Mouse (Mus musculus) spleen, postnatal 4 days (tissue): ENCODE measurements around the gene Pitpnc1.
A peak's percentile ranks its signal among the peaks of the same experiment; 100 is the strongest.

Experiments
- DNase-seq, 2 experiments: peaks; one replicate each; pipeline ENCODE4 v3.0.0; 2022; ENCODE audit warnings: low spot score in 2 of 2

Gene Pitpnc1

DNA sequence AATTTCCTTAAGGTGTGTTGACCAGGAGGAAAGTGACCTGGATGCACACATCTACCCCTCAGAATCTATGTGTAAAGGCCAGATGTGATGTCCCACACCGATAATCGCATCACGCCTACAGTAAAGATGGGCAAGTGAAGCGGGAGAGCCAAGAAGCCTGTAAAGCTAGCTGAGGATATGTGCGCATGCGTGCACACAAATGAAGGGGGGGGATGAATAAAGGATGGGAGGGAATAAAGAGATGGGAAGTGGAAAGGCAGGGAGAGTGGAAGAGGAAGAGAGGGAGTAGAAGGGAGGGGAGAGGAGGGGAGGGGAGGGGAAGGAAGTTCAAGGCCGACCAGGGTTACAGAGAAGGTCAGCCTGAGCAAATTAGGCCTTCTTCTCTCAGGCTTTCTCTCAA lies 61.6 kb downstream of the Pitpnc1 start:
- DNase-seq = no peak

DNA sequence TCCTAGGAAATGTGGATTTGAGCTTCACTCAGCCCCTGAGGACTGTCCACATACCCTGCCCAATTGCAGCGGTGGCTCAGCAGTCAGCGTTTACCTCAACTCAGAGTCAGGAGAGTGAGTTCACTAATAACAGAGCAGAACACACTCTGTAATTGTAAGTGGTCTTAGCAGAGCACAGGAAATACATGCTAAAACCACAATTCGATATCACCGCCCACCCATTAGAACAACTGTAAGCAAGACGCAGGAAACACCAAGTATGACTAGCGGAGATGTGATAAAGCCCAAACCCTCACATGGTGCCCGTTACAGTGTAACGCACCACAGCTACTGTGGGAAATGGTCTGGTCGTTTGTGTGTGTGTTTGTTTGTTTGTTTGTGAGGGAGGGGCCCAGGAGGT lies 62.8 kb downstream of the Pitpnc1 start:
- DNase-seq = no peak

DNA sequence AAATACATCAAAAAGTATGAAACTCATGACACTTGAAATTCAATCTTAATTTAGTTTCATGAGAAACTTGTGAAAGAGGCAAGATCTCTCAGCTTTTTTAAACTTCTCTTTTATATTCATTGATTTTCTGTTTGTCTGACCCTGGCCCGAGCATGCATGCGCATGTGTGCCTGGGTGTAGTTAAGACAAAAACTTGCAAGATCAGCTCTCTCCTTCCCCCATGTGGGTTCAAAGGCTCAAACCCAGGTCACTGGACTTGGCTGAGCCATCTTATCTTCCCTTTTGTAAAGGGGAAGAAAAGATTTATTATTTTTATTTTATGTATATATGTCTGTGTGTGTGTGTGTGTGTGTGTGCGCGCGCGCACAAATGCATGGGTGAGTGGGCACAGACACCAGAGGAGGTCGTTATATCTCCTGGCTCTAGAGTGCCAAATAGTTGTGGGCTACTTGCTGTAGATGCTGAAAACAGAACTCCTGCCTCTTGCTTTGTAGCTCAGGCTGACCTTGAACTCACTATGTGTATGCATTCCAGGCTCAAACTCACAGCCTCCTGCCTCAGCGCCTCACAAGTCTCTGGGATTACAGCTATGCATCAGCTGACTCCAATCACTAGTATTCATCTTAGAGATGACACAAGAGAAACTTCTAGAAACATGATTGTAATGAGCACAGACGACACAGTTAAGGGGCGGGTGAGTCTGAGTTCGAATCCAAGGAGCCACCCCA lies 64.7 kb downstream of the Pitpnc1 start:
- no peak for DNase-seq

DNA sequence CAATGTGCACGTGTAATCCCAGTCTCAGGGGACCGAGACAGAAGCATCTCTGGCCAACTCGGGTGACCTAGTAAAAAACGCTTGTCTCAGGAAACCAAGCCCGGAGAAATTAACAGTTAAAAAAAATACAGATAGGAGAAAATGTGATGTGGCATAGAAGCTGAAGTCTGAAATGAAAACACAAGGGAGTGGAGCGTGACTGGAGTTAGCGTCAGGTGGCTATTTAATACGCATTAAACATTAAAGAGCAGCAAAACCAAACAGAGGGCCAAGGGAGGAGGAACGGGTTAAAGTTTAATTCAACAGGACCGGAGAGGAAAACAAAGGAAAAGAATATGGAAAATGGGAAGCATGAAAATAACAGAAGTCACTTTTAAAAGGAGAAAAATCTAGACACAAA lies 67.2 kb downstream of the Pitpnc1 start:
- DNase-seq = no peak

DNA sequence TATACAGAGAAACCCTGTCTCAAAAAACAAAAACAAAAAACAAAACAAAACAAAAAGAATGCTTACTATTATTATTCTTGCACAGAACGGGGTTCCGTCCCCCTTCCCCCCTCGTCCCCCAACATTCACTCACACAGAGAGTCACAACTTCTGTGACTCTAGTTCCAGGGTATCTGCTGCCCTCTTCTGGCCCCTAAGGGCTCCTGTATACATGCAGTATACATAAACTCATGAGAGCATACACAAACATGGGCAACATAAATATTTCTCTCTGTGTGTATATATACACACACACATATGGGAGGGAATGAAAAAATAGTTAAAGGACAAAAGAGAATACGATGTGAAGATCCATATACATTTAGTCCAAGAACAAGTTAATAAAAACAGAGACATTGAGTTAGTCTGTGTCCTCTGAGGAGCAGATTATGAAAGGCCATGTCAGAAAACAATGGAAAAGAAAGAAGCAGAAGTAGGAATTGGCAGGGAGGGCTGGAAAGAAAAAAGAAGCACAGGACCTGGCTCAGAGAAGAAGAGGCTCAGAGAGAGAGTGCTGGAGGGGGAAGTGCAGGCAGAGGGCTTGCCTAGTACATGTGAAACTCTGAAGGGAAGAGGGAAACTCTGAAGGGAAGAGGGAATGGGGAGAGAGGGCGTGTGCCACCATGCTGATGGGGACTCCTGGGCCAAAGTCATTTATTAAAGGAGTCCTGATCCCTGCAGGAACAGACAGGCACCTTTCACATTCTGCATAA lies 68.5 kb downstream of the Pitpnc1 start:
- DNase-seq = no peak

DNA sequence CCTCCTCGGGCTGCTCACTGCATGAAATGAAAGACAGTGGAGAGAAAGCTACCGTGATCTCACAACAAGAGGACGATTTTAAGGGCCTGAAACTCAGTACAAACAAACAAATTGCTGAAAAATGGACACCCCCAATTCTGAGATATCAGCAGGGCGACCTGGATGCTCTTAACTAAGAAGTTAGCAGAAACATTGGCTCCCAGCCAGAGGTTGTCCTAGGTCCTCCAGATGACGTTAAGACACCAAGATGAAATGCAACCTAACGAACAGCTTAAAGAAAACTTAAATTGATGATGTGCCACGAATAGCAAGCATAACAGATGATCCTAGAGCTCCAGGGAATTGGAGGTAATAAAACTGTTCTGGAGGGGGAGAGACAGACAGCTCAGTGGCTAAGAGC lies 69.7 kb downstream of the Pitpnc1 start:
- peak in 1 of 2 experiments; percentile 69 for DNase-seq

DNA sequence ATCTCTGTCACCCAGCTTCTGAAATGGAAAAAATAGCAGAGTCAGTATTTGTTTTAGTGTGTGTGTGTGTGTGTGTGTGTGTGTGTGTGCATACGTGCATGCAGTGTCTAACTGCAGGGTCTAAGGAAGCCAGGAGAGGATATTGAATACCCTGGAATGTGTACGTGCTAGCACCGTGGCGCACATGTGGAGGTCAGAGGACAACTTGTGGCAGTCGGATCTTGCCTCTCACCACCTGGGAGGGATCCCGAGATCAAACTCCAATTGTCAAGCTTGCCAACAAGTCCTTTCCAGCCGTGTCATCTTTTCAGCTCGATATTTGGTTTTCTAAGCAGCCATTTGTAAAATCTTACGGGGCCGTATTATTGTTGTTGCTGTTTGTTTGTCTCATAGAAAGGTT lies 70.5 kb downstream of the Pitpnc1 start:
- DNase-seq = no peak

DNA sequence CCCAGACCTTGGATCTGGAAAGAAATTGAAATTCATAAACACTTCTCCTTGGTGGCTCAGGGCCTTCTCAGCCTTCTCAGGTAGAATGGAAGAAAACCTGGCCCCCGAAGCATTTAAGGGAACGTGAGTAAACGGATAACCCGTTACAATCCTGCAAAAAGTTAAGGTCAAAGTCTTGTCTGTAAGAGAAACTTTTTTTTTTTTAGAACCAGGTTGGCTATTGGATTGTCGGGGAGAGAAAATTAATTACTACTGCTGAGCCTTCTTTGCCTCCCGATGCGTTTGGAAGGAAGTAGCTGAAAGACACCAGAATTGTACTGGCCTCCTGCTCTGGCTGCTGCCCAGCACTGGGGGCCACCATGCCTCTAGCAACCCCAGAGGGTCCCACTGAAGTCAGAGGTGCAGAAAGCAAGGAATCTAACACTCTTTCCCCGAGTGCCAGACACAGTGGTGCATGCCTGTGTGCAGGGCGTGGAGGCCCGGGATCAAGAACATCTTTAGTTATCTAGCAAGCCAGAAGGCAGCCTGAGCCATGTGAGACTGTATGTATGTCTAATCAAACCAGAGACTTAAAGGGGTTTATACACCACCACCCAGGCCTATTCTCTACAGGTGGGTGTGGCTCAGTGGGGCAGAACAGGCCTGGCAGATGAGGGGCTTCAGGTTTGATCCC lies 73.0 kb downstream of the Pitpnc1 start:
- peak; percentile 69 to 78 for DNase-seq

DNA sequence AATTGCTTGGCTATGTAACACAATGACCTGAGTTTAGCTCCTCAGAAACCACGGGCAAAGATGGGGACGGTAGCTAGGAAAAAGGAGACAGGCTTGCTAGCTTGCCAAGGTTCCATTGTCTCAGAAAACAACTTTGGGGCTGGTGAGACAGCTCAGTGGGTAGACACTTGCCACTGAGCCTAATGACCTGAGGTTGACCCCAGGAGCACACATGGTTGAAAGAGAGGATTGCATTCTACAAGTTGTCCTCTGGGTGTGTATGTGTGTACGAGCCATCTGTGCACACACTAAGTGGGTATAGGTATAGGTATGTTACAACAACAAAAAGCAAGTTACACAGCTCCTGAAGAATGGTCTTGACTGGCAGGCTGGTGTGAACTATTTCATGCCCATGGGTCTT lies 76.3 kb downstream of the Pitpnc1 start:
- no peak for DNase-seq

DNA sequence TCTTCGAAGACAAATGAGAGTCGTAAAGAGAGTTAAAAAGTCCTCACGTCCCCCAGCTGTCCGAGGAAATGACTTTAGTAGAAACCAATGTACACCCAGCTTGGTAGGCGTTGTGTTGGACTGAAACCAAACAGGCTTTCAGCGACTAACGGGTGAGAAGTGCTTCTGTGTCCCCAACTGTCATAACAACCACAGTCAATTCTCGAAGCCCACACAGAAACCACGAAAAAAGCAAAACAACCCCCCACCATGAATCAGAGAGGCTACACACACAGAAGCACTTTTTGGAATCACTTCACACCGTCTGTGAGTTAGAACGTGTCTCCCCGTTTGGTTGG lies 76.7 kb downstream of the Pitpnc1 start:
- DNase-seq = no peak

DNA sequence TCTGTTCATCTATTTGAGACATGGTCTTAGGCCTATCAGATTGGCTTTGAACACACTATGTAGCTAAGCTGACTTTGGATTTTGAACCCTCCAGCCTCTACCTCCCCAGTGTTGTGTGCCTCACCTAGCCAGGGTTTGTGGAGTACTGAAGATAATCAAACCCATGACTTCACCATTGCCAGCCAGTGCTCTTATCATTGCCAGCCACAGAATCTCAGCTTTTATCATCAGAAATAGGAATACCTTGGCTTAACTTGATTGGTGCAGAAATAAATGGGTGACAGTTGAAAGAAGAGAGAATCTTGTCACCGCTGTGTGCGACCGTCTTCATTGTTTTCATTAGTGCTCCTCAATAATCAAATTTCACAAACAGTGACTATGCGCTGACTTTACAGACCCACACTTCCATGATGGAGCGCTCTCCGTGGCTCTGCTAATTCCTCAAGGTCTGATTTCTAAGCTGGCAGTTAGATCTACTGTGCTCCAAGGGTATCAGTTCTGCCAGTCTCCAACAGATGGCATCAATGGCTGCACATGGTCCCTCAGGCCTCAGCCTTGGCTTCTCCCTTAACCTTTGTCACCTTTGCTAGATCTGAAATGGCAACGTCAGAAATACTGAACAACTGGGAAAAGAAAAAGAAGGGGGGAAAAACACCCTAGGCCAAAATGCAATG lies 77.2 kb downstream of the Pitpnc1 start:
- DNase-seq = no peak

DNA sequence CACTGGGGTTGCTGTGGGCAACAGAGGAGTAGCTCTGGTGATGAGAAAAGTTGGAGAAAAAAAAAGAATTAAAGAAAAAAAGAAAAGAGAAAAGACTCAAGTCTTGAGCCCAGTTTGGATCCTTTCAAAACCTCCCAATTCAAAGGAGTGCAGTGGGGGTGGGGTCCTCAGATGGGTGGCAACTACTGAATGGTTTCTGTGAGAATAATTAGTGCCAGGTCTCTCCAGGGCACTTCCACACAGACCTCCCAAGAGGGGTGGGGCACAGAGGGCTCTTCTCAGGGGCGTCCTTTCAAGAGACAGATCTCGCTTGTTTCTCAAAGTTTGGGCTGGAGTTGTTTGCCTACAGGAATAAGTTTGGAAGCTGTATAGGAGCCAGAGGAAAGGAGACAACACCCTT lies 80.0 kb downstream of the Pitpnc1 start:
- no peak for DNase-seq

DNA sequence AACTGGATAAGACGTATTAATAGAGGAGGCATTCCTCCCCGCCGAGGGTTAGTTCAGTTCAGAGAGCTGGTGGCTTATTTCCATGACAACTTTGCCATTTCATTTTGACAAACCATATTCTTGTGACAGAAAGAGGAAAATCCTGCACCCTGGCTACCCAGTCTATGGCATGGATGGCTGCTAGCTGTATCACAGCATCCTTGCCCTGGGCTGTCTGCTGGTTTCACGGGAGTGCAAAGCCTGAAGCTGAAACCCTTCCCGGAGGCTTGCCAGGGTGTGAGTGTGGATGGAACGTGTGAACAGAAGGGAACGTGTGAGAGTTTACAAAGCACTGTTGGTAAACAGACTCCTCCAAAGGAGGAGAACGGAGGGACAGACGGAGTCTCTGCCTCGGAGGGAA lies 80.5 kb downstream of the Pitpnc1 start:
- DNase-seq = no peak

DNA sequence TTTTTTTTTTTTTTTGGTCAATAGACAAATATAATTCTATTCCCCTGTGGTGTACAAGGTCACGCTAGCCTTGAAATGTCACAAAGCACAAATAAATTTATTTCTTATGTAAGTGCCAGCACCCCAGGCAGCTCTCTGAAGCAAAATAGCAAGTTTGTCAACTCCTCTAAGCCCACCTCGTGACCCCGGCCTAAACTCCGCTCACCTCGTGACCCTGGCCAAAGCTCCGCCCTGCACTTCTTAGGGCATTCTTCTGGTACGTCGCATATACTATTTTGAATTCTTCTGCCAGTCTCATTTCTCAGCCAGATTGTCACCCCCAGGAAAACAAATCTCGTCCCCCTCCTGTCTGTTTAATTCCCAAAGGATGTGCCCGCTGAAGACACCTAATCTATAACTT lies 84.0 kb downstream of the Pitpnc1 start:
- no peak for DNase-seq

DNA sequence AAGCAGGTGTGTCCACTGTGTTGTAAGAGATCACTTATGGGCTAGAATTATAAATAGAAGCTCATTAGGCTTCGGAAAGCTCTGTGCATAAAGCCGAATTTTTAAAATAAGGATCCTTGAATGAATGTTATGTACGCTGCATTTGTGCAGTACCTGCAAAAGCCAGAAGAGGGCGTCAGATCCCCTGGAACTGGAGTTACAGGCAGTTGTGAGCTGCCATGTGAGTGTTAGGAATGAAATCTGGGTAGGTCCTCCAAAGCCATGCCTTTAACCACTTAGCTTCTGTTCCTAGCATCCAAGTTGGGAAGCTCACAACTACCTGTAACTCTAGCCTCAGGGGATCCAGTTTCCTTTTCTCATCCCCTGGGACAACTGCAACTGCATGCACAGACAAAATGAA lies 85.2 kb downstream of the Pitpnc1 start:
- peak; percentile 73 to 91 for DNase-seq

DNA sequence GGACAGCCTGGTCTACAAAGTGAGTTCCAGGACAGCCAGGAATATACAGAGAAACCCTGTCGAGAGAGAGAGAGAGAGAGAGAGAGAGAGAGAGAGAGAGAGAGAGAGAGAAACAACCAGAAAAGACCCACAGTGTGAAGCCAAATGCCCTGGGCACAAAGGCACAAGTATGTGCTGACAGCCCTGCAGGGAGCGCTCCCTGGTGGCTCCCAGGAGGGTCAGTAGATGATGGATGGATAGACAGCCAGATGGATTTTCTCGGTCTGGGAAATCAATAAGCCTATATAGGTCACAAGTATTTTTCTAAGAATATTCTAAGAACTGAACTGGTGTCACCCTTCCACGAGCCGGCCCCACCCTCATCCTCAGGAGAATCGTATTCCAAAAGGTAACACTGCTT lies 86.5 kb downstream of the Pitpnc1 start:
- DNase-seq = no peak

DNA sequence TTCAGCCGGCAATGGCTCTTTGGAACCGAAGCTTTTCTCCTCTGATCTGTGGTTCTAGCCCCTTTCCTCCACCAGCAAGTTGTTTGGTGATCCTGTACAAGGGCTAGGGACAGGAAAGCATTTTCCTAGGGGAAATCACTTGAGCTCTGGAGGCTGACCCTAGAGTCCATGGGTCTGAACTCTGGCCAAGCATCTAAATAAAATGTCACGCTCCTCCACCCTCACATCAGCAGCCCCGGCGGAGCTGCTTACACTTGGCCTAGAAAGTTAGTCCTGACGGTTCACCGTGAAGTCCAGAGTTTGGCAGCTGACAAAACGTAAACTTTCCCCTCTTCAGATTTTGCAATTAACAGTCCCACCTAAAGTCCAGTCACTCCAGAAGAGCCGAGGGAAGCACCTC lies 90.5 kb downstream of the Pitpnc1 start:
- DNase-seq = no peak

DNA sequence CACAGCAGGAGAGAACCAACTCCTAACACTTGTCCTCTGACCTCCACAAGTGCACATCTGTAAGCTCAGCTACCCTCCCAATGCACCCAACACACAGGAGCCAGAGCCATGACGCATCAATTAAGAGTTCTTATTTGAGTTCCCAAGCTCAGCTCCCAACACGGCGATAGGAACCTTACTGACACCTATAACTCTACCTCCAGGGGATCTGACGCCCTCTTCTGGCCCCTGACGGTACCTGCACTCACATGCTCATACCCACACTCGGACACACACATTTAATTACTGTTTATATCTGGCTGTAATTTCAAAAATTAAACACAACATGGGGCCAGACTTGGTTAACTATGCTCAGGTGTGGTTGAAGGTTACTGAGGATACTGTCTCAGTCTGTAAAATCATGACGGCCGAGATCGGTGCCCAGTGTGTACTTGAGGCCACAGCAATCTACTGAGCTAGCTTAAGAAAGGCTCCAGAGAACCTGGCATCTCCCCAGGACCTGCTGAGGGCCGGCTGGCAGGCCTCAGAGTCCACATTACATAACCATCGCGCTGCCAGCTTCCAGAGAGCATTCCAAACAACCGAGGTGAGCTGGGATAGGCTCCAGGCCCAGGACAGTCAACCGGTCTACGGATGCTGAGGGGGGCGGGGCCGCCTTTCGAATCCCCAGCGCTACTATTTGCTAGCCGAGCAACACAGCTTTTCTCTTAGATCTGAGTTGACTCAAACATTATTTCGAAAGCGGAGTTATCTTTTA lies 91.2 kb downstream of the Pitpnc1 start:
- no peak for DNase-seq

DNA sequence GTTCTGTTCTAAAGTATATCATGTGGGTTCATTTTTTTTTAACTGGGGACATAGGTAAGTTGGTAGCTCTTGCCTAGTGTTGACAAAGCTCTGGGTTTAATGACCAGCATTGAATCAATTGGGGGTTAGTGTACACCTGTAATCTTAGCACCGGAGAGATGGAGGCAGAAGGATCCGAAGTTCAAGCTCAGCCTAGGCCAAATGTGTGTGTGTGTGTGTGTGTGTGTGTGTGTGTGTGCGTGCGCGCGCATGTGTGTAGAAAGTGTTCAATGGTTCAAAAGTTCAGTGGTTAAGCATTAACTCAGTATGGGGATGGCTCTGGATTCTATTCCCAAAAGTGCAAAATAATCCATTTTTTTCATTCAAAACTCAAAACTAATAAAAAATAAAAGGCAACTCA lies 93.2 kb downstream of the Pitpnc1 start:
- no peak for DNase-seq

DNA sequence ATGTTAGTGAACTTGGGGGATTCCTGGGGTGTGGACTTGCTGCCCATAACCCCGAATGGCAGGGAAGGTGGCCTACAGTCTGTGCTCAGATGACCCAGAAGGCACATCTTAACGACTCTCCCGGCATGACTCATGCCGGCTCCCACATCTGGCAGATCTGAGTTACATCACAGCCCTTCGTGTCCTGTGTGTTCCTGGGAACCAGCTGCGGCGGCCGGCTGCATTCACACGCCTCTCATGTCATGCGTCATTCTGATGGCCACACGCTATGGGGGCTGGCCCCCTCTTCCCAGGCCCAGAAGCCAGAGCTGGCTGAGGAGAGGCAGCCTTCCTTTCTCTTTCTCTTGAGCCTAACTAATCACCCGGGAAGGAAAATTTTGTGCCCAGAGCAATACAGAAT lies 94.2 kb downstream of the Pitpnc1 start:
- no peak for DNase-seq

DNA sequence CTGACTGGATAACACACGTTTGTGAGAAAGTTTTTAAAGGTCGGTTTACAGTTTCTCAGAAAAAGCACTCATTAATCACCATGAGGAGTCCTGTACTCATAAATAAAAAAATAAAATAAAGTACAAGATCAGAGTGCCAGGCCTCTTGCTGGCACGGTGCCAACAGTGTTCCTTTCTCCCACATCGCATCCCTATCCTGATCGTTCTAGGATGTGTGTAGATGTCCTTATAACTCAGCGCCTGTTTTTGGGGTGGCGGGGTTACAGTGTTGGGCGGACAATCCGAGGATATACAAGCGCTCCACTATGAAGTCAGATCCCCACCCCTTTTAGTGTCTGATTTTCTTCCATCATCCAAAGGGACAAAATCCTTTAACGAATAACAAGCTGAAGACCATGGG lies 94.7 kb downstream of the Pitpnc1 start:
- no peak for DNase-seq

DNA sequence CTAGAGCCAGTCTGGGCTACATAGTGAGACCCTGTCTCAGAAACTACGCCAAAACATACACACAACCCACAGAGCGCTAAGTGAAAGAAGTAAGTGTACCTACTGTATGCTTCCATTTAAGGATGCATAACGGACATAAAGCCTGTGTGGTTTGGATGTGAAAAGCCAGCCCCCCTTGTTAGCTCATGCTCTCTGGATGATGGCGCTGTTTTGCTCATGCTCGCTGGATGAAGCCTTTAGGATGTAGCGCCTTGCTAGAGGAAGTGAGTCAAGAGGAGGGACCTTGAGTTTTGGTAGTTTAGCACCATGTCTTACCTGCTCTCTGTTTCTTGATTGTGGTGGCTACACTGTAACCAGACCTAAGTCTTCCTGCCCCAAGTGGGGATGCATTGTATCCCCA lies 96.9 kb downstream of the Pitpnc1 start:
- DNase-seq = no peak
